Mouse (Mus musculus): ENCODE measurements around the gene Zfand5.

Gene Zfand5

GRCm38 (mm10) chr19:21329770-21330169, 57.7 kb downstream of the Zfand5 start:
- DNase-seq: peak; percentile 48

GRCm38 (mm10) chr19:21330305-21331115, 58.4 kb downstream of the Zfand5 start:
- no peak for DNase-seq

DNA sequence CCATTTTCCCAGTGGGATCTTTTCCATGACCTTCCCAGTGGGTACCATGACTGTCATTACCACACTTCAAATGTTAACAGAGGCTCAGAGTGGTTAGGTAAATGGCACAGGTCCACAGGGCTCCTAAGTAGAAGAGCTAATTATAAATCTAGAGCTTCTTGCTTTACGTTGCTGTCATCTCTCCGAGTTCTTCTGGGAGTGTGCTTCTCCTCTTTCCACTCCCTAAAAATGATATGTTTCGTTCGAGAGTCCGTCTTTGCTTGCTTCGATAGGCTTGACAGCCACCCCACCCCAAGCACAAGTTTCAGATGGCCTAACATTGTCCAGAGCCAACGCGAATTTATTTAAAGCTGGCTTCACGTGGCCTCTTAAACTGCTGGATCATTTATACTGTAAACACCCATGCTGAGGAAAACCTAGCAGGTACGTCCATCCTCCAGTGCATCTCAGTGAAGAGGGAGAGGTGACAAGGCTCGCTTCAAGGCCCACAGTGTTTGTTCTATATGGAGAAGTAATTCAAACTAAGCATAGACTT, 59.6 kb downstream of the Zfand5 start:
- no peak for DNase-seq
